Mouse (Mus musculus): Measurements from ENCODE around the gene Ezh1.

DNA sequence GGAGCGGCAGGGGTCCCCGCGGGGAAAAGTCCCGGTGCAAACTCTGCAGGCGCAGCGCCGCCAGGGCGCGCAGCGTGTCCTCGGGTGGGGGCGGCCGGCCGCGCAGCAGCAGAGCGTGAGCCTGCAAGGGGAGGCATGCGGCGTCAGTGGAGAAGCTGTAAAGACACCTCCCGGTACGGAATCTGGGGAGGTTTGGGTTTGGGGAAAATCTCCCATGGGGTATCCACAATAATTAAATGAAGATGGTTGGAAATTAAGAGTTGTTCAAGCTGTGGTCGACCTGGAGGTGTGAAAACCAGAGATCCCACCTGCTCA lies 62.0 kb downstream of the Ezh1 start:
- TF ChIP-seq CTCF (IDR thresholded peaks at IDR 0.05) = no peak
- no peak for TF ChIP-seq EP300 (IDR thresholded peaks at IDR 0.05)

All from lung, postnatal 0 days (tissue).